Mouse (Mus musculus): Measurements from ENCODE around the gene Mettl7a2.
"Not testable (repeated sequence)": the region's sequence is repeated elsewhere in the genome, so short reads cannot be mapped to it uniquely, and the experiment has no call there.

The Mettl7a2 gene

GRCm38 (mm10) chr15:100337847-100338246, 15.2 kb upstream of the Mettl7a2 start:
- peak; percentile 65 for DNase-seq (ENCODE audit: low read depth, low spot score)

- not testable (repeated sequence) for DNase-seq (ENCODE audit: low read depth, low spot score)
These were observed 11.6 kb upstream of the Mettl7a2 start for GRCm38 (mm10) chr15:100341314-100341980.

GRCm38 (mm10) chr15:100345484-100345883, 7.5 kb upstream of the Mettl7a2 start:
- no peak for DNase-seq (ENCODE audit: low read depth, low spot score)

- no peak for DNase-seq (ENCODE audit: low read depth, low spot score)
These were observed 6.2 kb upstream of the Mettl7a2 start for GRCm38 (mm10) chr15:100346761-100347160.

DNA sequence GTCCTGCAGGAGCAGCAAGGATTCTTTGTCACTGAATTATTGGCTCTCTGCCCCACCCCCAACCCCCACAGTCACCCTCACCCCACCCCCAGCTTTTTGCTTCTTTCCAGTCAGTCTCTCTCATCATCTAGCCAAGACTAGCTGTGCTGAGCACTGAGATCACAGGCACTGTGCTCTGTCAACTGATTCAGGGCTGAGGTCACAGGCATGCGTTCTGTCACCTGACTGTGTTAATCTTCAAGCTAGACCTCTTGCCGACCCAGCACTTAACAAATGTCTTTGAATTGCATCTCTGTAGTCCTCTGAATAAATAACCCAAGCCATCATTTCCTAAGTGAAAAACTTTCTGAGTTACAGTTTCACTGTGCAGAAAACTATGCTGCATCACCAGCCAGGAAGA, 3.5 kb upstream of the Mettl7a2 start:
- DNase-seq (ENCODE audit: low read depth, low spot score): no peak

GRCm38 (mm10) chr15:100351501-100352060, 1.4 kb upstream of the Mettl7a2 start:
- DNase-seq (ENCODE audit: low read depth, low spot score): no peak

- not testable (repeated sequence) for DNase-seq (ENCODE audit: low read depth, low spot score)
These were observed 399 bp downstream of the Mettl7a2 start for GRCm38 (mm10) chr15:100353399-100353798.

DNA sequence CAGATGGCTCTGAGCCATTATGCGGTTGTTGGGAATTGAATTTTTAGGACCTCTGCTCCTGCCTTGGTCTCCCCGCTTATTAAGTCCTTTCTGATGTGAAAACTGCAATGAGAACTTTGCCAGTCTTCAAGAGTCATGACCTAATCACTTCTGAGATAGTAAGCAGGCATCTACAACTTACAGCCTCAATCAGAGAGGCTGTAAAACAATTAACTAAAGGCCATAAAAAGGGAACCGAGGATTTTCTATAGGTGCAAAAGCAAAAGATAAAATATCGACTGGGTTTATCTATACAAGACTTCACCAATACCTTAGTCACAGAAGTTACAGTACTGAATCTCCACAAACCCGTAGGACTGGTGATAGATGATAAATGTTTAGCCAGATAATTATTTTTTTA, 2.9 kb downstream of the Mettl7a2 start:
- DNase-seq (ENCODE audit: low read depth, low spot score): no peak

DNA sequence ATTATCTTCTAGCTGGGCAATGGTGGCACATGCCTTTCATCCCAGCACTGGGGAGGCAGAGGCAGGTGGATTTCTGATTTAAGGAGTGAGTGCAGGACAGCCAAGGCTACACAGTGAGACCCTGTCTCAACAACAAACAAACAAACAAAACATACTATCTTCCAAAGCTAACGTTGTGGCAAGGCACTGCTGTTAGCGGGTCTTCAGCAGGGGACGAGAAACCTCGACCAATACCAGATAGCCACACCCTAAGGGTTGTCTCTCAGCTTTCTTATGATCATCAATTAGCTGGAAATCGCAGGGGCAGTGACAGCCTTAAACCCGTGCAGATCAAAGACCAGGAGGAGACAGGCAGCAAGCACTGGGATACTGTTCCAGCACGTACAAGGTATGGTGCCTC, 11.2 kb downstream of the Mettl7a2 start, which contains the start of gene Higd1c:
Higd1c (plus strand) TSS at position 301 of the 400 bp plus-strand sequence.
- no peak for DNase-seq (ENCODE audit: low read depth, low spot score)

DNA sequence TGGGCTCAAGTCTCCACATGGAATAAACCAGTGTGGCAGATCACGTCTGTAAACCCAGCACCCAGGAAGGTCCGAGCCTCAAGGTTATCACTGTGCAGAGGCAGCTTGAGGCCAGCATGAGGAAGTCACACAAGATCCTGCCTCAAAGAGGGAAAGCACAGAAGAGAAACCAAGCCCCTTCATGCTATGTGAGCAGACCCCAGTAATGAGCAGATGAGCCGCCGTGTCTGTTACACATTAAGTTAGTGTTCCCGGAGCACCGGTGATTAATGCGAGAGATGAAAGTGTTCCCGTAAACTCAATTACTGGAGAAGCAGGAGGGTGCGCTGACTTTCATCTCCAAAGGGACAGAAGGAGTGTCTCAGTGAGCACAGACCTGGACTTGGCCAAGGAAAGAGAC, 13.0 kb downstream of the Mettl7a2 start:
- DNase-seq (ENCODE audit: low read depth, low spot score): not testable (repeated sequence)

- DNase-seq (ENCODE audit: low read depth, low spot score): no peak
These were observed 14.1 kb downstream of the Mettl7a2 start for GRCm38 (mm10) chr15:100367119-100367518.

DNA sequence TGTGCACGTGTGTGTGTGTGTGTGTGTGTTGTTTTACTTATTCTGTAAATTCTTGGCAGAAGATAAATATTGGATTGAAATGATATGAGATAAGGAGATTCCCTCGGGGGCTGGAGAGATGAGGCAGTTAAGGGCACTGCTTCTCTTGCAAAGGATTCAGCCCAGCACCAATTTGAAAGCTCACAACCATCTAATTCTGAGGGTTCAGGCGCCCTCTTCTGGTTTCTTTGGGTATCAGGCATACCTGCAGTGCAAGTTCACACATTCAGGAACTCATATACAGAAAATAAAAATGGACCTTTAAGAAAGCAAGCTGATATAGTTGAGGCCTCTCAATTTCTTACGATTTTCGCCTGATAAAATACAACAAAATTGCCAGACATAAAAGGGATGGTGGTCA, 22.1 kb downstream of the Mettl7a2 start:
- DNase-seq (ENCODE audit: low read depth, low spot score): peak; percentile 69

DNA sequence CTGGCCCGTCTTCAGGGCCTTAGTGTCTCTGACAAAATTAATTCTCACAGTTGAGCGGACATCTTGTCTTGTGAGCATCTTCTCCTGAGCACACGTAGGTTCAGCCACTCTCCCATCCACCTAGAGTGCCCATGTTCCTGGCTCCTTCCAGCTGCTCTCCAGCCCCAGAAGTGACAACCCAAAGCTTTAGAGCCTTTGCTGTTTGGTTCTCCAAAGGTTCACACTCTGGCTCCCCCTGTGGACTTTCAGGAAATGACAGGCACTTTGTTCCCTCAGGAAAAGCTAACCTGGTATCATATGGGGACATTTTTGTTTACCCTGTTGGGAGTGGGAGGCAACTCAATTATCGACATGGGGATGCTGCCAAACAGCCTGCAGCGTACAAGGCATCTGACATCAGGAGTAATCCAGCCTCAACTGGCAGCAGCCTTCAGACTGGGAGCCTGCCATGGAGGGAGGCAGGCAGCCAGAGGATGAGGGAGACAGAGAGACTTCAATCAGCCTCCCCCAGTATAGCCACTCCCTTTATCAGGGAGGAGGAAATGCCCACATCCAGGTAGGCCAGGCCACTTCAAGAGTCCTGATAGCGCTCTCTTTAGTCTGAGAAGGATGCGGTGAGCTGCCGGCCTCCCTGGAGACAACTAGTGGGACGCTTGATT, 25.0 kb downstream of the Mettl7a2 start:
- DNase-seq (ENCODE audit: low read depth, low spot score): not testable (repeated sequence)

- no peak for DNase-seq (ENCODE audit: low read depth, low spot score)
These were observed 26.7 kb downstream of the Mettl7a2 start for GRCm38 (mm10) chr15:100379658-100380057.

DNA sequence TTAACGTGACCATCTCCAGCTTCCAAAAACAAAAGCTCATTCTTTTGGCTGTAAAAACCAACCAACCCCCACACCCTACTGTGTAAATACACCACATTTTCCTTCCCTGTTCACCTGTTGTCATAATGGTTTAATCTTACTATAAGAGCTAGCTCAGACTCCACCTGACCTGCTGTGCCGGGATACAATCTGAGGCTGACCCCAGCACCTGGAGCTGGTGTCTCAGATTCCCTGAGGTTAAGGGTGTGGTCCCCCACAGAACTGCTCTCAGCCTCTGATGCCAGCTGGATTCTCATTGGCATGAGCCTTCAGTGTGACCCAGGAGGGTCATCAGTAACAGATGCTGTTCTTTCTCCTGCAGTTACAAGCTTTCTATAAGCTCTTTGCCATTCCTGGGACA, 27.1 kb downstream of the Mettl7a2 start:
- DNase-seq (ENCODE audit: low read depth, low spot score): no peak

GRCm38 (mm10) chr15:100385705-100386104, 32.7 kb downstream of the Mettl7a2 start:
- no peak for DNase-seq (ENCODE audit: low read depth, low spot score)

DNA sequence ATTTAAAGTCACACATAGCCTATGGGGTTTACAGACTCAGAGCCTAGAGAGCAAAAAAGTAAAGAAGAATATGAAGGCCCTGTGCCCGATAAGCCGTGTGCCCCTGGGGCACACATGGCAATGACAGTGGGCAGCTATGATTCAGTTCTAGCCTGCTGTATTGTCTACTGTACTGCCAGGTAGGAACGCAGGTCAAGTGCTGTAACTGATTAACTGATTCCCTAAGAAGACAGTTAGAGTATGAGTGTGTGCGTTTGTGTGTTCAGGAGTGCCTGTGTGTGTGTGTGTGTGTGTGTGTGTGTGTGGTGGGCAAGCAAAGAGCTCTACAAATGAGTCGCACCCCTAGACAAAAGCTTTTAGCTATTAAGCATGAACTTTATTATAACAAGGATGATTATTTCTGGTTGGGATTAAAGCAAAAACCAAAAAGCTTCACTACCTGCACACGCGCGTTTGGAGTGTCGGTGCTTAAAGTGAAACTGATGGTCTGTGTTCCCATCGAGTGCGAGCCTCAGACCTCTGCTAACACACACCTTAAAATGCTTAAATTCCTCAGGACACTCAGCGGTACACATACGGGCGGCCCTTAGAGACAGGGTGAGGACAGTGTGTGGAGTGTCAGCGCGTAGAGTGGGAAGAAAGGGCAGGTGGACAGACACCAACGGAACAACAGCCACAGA, 34.7 kb downstream of the Mettl7a2 start:
- DNase-seq (ENCODE audit: low read depth, low spot score): no peak

DNA sequence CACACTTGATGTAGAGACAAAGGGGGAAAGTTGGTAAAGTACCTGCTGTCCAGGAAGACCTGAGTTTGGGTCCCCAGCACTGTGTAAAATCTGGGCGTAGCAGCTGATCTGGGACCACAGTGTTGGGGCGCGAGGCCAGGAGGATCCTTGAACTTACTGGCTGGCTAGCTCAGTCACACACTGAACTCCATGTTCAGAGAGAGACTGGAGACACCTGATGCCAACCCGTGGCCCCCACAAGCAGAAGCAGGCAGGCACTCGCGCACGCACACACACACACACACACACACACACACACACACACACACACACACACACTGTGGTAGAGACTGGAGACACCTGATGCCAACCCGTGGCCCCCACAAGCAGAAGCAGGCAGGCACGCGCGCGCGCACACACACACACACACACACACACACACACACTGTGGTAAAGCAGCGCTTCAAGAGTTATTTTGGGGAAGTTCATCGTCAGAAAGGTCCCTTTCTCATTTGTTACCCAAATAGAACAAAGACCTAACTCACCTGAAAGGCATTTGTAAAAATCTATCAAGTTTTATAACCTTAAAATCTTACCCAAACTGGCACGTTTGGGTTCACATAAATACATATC, 35.3 kb downstream of the Mettl7a2 start:
- peak; percentile 53 for DNase-seq (ENCODE audit: low read depth, low spot score)

DNA sequence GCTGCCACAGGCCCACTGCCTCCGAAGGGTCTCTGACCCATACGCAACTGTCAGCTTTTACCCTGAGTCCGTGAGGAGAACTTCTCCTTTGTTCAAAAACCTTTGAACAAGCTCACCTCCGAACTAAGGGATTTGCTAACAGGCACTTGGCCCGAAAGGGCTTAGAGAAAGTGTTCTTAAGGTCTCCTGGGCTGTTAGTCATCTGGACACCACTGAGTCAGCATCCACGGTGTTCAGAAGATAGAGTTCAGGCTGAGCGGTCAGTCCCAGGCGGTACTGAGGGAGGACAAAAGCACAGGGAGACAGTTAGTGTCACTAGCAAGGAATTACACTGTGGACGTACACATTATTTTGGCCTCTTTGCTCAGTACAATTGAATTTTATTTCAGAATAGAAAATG, 35.9 kb downstream of the Mettl7a2 start:
- no peak for DNase-seq (ENCODE audit: low read depth, low spot score)

GRCm38 (mm10) chr15:100391066-100391465, 38.1 kb downstream of the Mettl7a2 start:
- DNase-seq (ENCODE audit: low read depth, low spot score): no peak

DNA sequence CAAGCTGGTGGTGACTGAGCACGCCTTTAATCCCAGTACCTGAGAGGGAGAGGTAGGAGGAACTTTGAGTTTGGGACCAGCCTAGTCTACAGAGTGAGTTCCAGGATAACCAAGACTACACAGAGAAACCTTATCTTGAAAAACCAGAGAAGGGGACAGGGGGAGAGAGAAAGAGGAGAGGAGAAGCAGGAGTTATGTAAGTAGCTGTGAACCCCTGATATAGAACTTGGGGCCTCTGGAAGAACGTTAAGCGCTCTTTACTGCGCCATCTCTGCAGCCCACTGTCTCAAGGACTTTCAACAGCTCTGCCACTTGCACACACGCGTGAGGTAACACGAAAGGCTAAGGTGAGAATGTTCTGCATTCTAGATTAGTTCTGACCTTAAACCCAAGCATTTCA, 38.6 kb downstream of the Mettl7a2 start:
- DNase-seq (ENCODE audit: low read depth, low spot score): no peak

- DNase-seq (ENCODE audit: low read depth, low spot score): no peak
These were observed 40.0 kb downstream of the Mettl7a2 start for GRCm38 (mm10) chr15:100393016-100393415.
